Mouse (Mus musculus) gastrocnemius, postnatal 14 days (tissue): Measurements from ENCODE around the gene Rnf157. TPM values are rescaled to one million over a fixed set of nuclear protein-coding genes. Genes with fewer than 3 reads are reported as not detected.
"Not testable (repeated sequence)": the region's sequence is repeated elsewhere in the genome, so short reads cannot be mapped to it uniquely, and the experiment has no call there.

Experiments used
- DNase-seq: peaks from one replicate; pipeline ENCODE4 v3.0.0; 2021; ENCODE audit warnings: mixed read lengths
- intact Hi-C: fragments of 180-260 bp; cut with DNase I; formaldehyde crosslinking; loops from one replicate; pipeline ENCODE4 v1.15.1; 2025; ENCODE audit warnings: low total_unique reads
- total RNA-seq, 2 experiments: library from RNA; stranded (reverse); gene quantifications; 2 replicates each; pipeline ENCODE4 v1.2.3; 2021

The Rnf157 gene
- total RNA-seq, 2 experiments from 2014 or later = 38.3 to 48.7 TPM

GRCm38 (mm10) chr11:116435992-116436724 lies 23.3 kb upstream of the Rnf157 start:
- no peak for DNase-seq
- intact Hi-C loops = no loop called here

GRCm38 (mm10) chr11:116434967-116435752 lies 22.3 kb upstream of the Rnf157 start:
- no peak for DNase-seq
- intact Hi-C loops = no loop called here

GRCm38 (mm10) chr11:116434287-116434966 lies 21.6 kb upstream of the Rnf157 start:
- intact Hi-C loops = no loop called here
- peak; percentile 83 for DNase-seq

- peak; percentile 100 for DNase-seq
- intact Hi-C loops = no loop called here
Measured at GRCm38 (mm10) chr11:116433356-116434286, 20.8 kb upstream of the Rnf157 start, which contains the start of gene Ubald2. Gene Ubald2 (plus strand): TSS chr11:116434094.

- intact Hi-C loops = no loop called here
- no peak for DNase-seq
Measured at GRCm38 (mm10) chr11:116432593-116433355, 19.9 kb upstream of the Rnf157 start.

GRCm38 (mm10) chr11:116432127-116432526 lies 19.3 kb upstream of the Rnf157 start:
- intact Hi-C loops = no loop called here
- no peak for DNase-seq

GRCm38 (mm10) chr11:116431428-116432077 lies 18.7 kb upstream of the Rnf157 start:
- intact Hi-C loops = no loop called here
- no peak for DNase-seq

- no peak for DNase-seq
- intact Hi-C loops = no loop called here
Measured at GRCm38 (mm10) chr11:116430723-116431427, 18.0 kb upstream of the Rnf157 start.

- DNase-seq = no peak
- intact Hi-C loops = no loop called here
Measured at GRCm38 (mm10) chr11:116429862-116430613, 17.2 kb upstream of the Rnf157 start.

- intact Hi-C loops = no loop called here
- no peak for DNase-seq
Measured at GRCm38 (mm10) chr11:116428872-116429859, 16.3 kb upstream of the Rnf157 start.

GRCm38 (mm10) chr11:116426852-116427575 lies 14.2 kb upstream of the Rnf157 start:
- intact Hi-C loops = no loop called here
- DNase-seq = no peak

- intact Hi-C loops, DNase-seq: not testable (repeated sequence)
Measured at GRCm38 (mm10) chr11:116426328-116426727, 13.5 kb upstream of the Rnf157 start.

- intact Hi-C loops = no loop called here
- DNase-seq = no peak
Measured at GRCm38 (mm10) chr11:116424621-116425407, 12.0 kb upstream of the Rnf157 start.
